Mouse (Mus musculus) G1E (cell line): ENCODE results near the gene Spen.

Experiments
- CTCF ChIP-seq: IDR thresholded peaks from 2 replicates; pipeline ENCODE4 v1.5.1; 2012; ENCODE audit warnings: low read depth, low read length, inconsistent platforms, mixed read lengths
- POLR2AphosphoS5 ChIP-seq: IDR thresholded peaks from 2 replicates; pipeline ENCODE4 v1.6.1; 2012; ENCODE audit warnings: low read depth, low read length, inconsistent platforms; ENCODE audit not compliant: insufficient replicate concordance

DNA sequence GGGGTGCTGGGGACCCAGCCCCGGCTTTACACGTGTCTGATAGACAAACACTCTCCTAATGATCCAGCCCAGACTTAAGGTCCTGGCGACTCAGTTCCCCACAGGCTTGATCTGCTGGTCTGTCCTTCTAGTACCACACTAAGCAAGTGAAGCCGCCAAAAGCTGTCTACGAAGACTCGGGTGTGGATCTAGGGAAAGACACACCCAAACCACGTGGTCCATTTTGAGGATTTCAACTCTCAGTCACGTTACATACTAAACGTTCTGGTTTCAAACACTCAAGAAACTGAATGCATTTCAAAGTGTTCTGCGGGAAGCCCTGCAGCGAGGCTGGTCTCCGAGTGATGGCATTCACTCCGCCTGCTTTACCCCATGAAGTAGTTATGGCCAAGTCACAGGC lies 27.9 kb downstream of the Spen start:
- TF ChIP-seq CTCF (no peak), POLR2AphosphoS5 (no peak)
